Mouse (Mus musculus) layer of hippocampus, adult 8-10 months (tissue): Measurements from ENCODE around the gene Mia2. TPM values are rescaled to one million over a fixed set of nuclear protein-coding genes. Genes with fewer than 3 reads are reported as not detected.
A peak's percentile ranks its signal among the peaks of the same experiment; 100 is the strongest.
"Not testable (repeated sequence)": the region's sequence is repeated elsewhere in the genome, so short reads cannot be mapped to it uniquely, and the experiment has no call there.

ENCODE experiments used
- DNase-seq, 2 experiments: peaks; one replicate each; pipeline ENCODE4 v3.0.0; 2022; ENCODE audit warnings: low spot score in 2 of 2
- microRNA-seq, 2 experiments: library from miRNA; unstranded; fragments of <30 nt; microRNA quantifications; one replicate each; pipeline ENCODE4 v1.2.0; 2022
- total RNA-seq, 4 experiments: library from RNA; stranded (reverse); gene quantifications; 2 replicates each; pipeline ENCODE4 v1.2.4; 2022

The Mia2 gene
- total RNA-seq, 4 experiments from 2014 or later, result 47.8 to 51.6 (median 49.6) TPM

DNA sequence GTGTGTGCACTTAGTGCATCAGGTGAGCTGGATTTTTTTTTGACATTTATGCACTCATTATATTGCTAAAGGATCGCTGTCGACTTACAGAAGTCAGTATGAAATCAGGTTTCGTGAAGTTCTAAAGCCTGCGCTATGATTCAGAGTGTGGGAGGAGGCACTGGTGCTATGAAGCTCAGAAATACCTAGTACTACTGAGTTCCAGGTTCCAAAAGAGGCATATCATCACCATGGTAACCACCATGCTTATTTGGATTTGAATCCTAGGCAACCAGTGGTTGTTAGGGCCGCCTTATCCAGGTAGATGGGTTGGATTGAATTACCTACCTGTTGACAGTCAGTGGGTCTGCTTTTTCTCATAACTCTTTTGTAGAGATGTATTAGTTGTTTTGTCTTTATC is 132.8 kb downstream of the Mia2 start:
- DNase-seq, result peak; percentile 33 to 58

DNA sequence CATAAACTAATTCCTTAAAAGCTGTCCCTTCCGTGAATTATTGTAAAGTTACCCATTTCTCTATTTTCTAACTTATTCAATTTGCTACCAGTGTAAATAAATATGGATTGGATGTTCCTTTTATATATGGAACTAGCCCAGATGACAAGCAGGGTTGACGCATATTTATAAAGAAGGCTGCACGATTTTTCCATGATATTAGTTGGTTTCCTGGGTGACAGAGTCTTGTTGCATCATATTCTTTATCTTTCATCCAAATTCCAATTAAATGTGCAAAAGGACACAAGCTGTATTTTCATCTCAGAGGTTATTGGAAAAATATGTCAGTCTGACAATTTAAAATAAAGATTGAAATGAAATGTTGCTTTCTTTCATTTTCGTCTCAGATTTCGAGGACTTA is 142.8 kb downstream of the Mia2 start:
- DNase-seq, result no peak

DNA sequence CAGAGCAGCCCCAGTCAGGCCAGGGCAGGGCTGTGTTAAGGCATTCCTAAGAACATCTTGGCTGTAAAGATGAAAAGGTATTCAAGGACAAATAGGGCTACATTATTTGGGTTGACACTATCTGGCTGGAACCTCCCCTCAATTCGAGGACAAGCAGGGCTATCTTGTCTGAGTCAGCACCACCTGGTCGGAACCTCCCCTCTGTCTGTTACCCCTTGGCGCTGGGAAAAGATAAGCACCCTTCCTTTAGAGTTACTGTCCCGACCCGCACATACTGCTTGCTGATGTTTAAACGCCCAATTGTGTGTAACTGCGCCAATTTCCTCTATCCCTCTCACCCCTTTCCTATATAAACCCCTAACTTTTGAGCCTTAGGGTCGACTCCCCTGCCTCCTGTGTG is 145.4 kb downstream of the Mia2 start:
- DNase-seq, result not testable (repeated sequence)

Small RNAs within 50 kb of the gene (microRNA-seq; reads per million reads assigned to microRNA genes)
- gene Gm27284, result 0 reads per million in 2 experiments

Other genes with a start within 250 kb of the Mia2 start
- 100 to 1,000 TPM in 2 of 4 experiments, 10 to 100 TPM in 2; 90.2 to 114 (median 101) TPM for gene Sec23a, start 83.8 kb upstream of the Mia2 start, total RNA-seq
- 1 to 10 TPM; 6.8 to 9.9 (median 9.1) TPM for gene Gemin2, start 82.4 kb upstream of the Mia2 start, total RNA-seq
- gene Trappc6b, start 34.3 kb upstream of the Mia2 start, total RNA-seq, result 100 to 1,000 TPM; 101 to 109 (median 106) TPM
- gene Pnn, start 28.9 kb upstream of the Mia2 start, total RNA-seq, result 10 to 100 TPM; 44.1 to 62.6 (median 55.0) TPM
- 10 to 100 TPM; 49.3 to 71.1 (median 61.7) TPM for gene Fbxo33, start 123.9 kb downstream of the Mia2 start, total RNA-seq